Mouse (Mus musculus) erythroblast, embryonic 14.5 days (primary cell): ENCODE measurements around the gene Zfp990. TPM values are rescaled to one million over a fixed set of nuclear protein-coding genes. Genes with fewer than 3 reads are reported as not detected.
A peak's percentile ranks its signal among the peaks of the same experiment; 100 is the strongest.
"Not testable (repeated sequence)": the region's sequence is repeated elsewhere in the genome, so short reads cannot be mapped to it uniquely, and the experiment has no call there.

Experiments used
- H3K27me3 ChIP-seq: 2 replicates; pipeline ENCODE4 v1.6.1; 2012; ENCODE audit warnings: inconsistent platforms; ENCODE audit not compliant: control insufficient read depth
- H3K36me3 ChIP-seq: 2 replicates; pipeline ENCODE4 v1.6.1; 2012; ENCODE audit warnings: mild to moderate bottlenecking, inconsistent platforms; ENCODE audit not compliant: control insufficient read depth
- H3K4me1 ChIP-seq: 2 replicates; pipeline ENCODE4 v1.6.1; 2012; ENCODE audit warnings: inconsistent platforms; ENCODE audit not compliant: control insufficient read depth
- H3K4me3 ChIP-seq: replicated peaks from 2 replicates; pipeline ENCODE3; 2012; ENCODE audit warnings: moderate library complexity, mild to moderate bottlenecking, inconsistent platforms
- H3K9me3 ChIP-seq: 2 replicates; pipeline ENCODE4 v1.6.1; 2012; ENCODE audit warnings: low read length, inconsistent platforms, mixed read lengths; ENCODE audit not compliant: control insufficient read depth
- GATA1 ChIP-seq: IDR thresholded peaks from 2 replicates; pipeline ENCODE4 v1.6.1; 2012; ENCODE audit warnings: low read length, inconsistent platforms, mixed read lengths
- TAL1 ChIP-seq: IDR thresholded peaks from 3 replicates; pipeline ENCODE4 v1.6.1; 2012; ENCODE audit warnings: low read length, inconsistent platforms, mixed read lengths
- polyA plus RNA-seq: library from polyadenylated mRNA; stranded (reverse); fragments of >175 nt; gene quantifications from 2 replicates; pipeline ENCODE4 v1.2.3, GENCODE M21; 2012

Zfp990 gene
- polyA plus RNA-seq, 1 experiment, result 0.19 TPM

- H3K9me3 ChIP-seq, result peaks cover 38% of the 10 kb centered on the region
- not testable (repeated sequence) for H3K4me3 ChIP-seq, H3K36me3 ChIP-seq, H3K4me1 ChIP-seq, H3K27me3 ChIP-seq
Observed at GRCm38 (mm10) chr4:145546477-145546876, 35.9 kb downstream of the Zfp990 start.

GRCm38 (mm10) chr4:145556680-145557079 is 46.1 kb downstream of the Zfp990 start:
- Histone ChIP-seq H3K27me3 (no peaks in the 10 kb centered on the region), H3K4me1 (no peaks in the 10 kb centered on the region)
- TF ChIP-seq GATA1, result no peak
- TF ChIP-seq TAL1, result no peak

GRCm38 (mm10) chr4:145559505-145560099 is 49.0 kb downstream of the Zfp990 start:
- no peaks in the 10 kb centered on the region for H3K4me1 ChIP-seq
- H3K9me3 ChIP-seq, result peaks cover 29% of the 10 kb centered on the region
- H3K27me3 ChIP-seq, result no peaks in the 10 kb centered on the region
- no peaks in the 10 kb centered on the region for H3K36me3 ChIP-seq
- no peak overlapping the region for H3K4me3 ChIP-seq
- TF ChIP-seq TAL1 (no peak), GATA1 (no peak)

More at GRCm38 (mm10) chr4:145556680-145557079, 46.1 kb downstream of the Zfp990 start:
- no peak overlapping the region for H3K4me3 ChIP-seq
- H3K36me3 ChIP-seq, result no peaks in the 10 kb centered on the region
- H3K9me3 ChIP-seq, result peaks cover 43% of the 10 kb centered on the region

GRCm38 (mm10) chr4:145564111-145564821 is 53.7 kb downstream of the Zfp990 start:
- no peak overlapping the region for H3K4me3 ChIP-seq
- no peaks in the 10 kb centered on the region for H3K4me1 ChIP-seq
- no peaks in the 10 kb centered on the region for H3K27me3 ChIP-seq
- no peaks in the 10 kb centered on the region for H3K36me3 ChIP-seq
- TF ChIP-seq TAL1, result no peak
- no peak for TF ChIP-seq GATA1
- H3K9me3 ChIP-seq, result peaks cover 25% of the 10 kb centered on the region

- H3K27me3 ChIP-seq, H3K36me3 ChIP-seq, H3K4me1 ChIP-seq, H3K4me3 ChIP-seq: not testable (repeated sequence)
- H3K9me3 ChIP-seq, result peaks cover 19% of the 10 kb centered on the region
Observed at GRCm38 (mm10) chr4:145570461-145570860, 59.9 kb downstream of the Zfp990 start.

GRCm38 (mm10) chr4:145576623-145577022 is 66.1 kb downstream of the Zfp990 start:
- not testable (repeated sequence) for H3K4me3 ChIP-seq, H3K36me3 ChIP-seq, H3K27me3 ChIP-seq, H3K4me1 ChIP-seq
- H3K9me3 ChIP-seq, result peaks cover 27% of the 10 kb centered on the region

GRCm38 (mm10) chr4:145580333-145580732 is 69.8 kb downstream of the Zfp990 start:
- peaks cover 16% of the 10 kb centered on the region for H3K9me3 ChIP-seq
- H3K4me1 ChIP-seq, H3K36me3 ChIP-seq, H3K4me3 ChIP-seq, H3K27me3 ChIP-seq: not testable (repeated sequence)

- peak within 1 kb of the TSS; percentile 56 for H3K4me3 ChIP-seq
- H3K36me3 ChIP-seq, H3K9me3 ChIP-seq, H3K4me1 ChIP-seq, H3K27me3 ChIP-seq: not testable (repeated sequence)
Observed at GRCm38 (mm10) chr4:145585078-145585477, 74.5 kb downstream of the Zfp990 start, which contains the start of gene Gm13212. TSS of gene Gm13212 (plus strand) at chr4:145585166.

GRCm38 (mm10) chr4:145586046-145586445 is 75.5 kb downstream of the Zfp990 start:
- H3K9me3 ChIP-seq, H3K4me1 ChIP-seq, H3K36me3 ChIP-seq, H3K4me3 ChIP-seq, H3K27me3 ChIP-seq: not testable (repeated sequence)

Other genes starting within 250 kb of the Zfp990 start
- not detected in 2 replicates for gene Tnfrsf8, start 195.6 kb upstream of the Zfp990 start, polyA plus RNA-seq
- gene Gm13212, start 74.4 kb downstream of the Zfp990 start, polyA plus RNA-seq, result 0.01 TPM in 1 of 2 replicates, not detected in the other
- not detected in 2 replicates for gene Zfp980, start 159.9 kb downstream of the Zfp990 start, polyA plus RNA-seq